Mouse (Mus musculus) erythroblast, adult 5-6 weeks (primary cell): ENCODE measurements around the gene Tigd3. TPM values are rescaled to one million over a fixed set of nuclear protein-coding genes. Genes with fewer than 3 reads are reported as not detected.

Experiments
- ATAC-seq: replicated peaks from 2 replicates; pipeline ENCODE4 v1.8.0; 2016; ENCODE audit warnings: moderate number of reproducible peaks, mild to moderate bottlenecking, moderate TSS enrichment, inconsistent platforms; ENCODE audit not compliant: poor library complexity, low FRiP score, severe bottlenecking
- total RNA-seq, 2 experiments: library from RNA; stranded (forward) in 1 of 2; stranded (reverse) in 1 of 2; fragments of 150-400 nt in 1 of 2; fragments of 200-764, 138-1000 nt in 1 of 2; gene quantifications; 2 replicates each; pipeline versions ENCODE4 v1.2.3 to v1.2.4; 2015 to 2017; ENCODE audit warnings: low replicate concordance in 2 of 2

Tigd3 gene
- total RNA-seq, 2 experiments from 2014 or later, result 0.38 to 3.1 TPM

DNA sequence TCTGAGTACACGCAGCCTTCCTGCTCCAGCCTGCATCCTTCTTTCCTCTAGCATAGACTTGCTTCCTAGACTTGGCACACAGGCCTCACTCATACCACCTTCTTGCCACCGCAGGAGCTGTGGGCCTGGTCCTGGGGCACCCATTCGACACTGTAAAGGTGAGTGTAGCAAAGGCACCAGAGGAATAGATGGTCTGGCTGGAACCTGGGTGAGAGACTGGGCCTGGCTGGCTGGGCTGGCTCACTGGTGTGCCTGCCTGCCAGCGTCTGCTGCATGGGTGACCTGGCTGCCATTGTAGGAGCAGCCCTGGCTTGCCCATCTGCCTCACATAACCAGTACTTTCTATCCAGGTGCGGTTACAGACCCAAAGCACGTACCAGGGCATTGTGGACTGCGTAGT lies 14.2 kb downstream of the Tigd3 start:
- no peak for ATAC-seq

DNA sequence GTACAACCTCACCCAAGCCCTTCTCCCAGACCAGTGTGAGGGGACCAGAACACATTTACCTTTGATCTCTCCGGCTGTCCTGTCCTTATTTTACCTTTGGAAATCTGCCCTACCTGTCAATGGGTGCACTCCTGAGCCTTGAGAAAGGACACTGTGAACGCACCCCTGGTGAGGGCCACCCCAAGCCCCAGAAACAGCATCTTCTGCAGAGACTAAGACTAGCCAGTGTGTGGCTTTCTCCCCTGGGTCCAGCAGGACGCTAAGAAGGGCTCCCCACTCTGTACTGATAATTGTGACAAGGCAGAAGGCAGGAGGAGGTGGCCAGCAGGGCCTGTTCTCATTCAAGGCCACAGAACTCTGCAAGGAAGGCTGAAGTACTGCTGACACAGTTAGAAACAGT lies 15.0 kb downstream of the Tigd3 start:
- no peak for ATAC-seq

DNA sequence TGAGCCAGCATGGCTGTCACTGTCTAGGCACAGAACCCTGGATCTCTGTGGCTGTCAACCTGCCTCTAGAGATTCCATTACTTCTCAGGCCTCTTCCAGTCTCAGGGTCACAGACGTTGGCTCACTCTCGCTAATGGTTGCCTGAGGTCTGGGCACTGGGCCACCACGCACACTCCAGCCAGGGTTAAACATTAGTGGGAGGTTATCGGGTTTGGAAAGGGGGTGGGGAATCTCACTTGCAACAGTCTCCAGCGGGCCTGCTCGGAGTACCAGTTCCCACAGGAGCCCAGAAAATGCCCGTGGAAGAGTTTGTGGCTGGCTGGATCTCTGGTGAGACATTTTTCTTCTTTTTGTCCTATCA lies 15.6 kb downstream of the Tigd3 start:
- no peak for ATAC-seq

DNA sequence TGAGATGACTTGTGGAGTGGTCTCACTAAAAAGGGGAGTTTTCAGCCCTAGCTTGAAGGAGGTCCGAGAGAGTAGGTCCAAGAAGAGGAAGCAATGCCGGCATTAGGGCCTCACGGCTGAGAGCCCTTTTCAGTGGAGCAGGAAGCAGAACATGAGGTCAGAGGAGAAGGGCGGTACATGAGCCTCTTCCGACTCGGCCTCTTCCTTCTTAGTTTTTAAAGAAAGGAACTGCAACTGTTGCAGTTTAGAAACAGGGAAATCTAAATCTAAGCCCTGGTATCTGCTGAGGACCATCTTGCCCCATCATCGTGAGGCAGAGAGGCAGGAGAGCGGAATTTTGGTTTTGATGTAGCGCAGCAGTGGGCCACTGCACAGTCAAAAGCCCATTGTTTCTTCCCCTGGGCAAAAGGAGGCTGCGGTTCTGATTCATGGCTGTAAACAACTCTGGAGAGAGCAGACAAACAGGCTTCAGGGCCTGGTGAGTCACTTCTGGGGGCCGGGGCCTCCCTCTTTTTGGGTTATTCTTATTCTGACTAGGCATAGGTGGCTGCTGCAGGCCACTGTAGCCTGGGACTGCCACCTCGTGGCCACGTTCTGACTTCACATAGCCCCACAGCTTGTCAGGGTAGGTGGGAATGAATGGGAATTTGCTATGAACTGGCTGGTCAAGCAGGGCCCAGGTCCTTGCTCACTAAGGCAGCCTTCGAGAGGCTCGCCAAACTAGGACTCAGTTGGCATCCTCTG lies 16.2 kb downstream of the Tigd3 start, which contains the start of gene Slc25a45:
Gene Slc25a45 (plus strand): TSS at position 191 of the 744 bp plus-strand sequence.
- peak; percentile 40; the same call in 1 of the 2 replicates for ATAC-seq

DNA sequence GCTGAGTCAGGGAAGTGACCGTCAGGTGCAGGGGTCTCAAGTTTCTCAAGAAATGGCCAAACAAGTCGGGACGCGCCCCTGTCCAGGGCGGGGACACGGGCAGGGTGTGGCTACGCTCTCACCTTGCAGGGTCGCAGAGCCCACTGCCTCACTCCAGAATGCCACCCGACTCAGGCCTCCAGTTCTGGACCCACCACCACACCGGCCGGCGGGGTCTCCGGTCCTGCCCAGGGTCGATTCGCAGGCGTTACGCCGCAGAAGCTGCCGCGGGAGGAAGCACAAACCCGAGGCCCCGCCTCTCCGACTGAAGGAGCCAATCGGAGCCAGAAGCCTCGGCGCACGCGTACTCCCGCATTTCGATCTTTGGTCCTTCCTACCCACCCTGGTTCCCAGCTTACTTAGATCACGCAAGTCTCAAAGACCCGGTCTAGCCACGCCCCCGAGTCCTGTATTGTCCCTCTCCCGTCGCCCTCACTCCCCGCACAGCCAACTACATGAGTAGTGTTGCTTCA lies 18.9 kb downstream of the Tigd3 start, which contains the start of gene Frmd8:
Gene Frmd8 (minus strand): TSS at position 306 of the 512 bp plus-strand sequence.
- ATAC-seq, result peak; percentile 89

DNA sequence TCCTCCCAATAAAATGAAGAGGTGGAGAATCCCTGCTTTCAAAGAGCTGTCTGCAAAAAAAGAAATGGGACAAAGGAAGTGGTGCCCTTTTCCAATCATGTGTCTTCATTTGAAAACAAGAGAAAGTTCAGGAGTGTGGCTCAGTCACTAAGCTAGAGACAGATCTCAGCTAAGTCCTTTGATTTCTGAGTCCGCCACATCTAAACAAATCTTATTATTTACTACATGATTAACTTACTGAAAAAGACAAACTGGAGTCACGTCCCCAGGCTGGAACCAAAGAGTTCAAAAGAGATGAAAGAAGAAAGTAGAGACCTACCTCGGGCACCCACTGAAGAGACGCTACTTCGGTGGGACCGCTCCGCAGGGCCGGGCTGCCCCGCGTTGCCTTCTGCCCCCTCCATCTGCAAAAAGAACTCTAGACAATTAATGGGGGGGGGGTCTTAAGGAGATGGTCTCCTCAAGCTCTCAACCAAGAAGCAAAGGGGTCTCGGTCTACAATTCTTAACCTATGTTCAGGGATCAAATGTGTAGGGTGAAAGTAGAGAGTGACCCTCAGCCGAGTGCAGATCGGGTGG lies 19.5 kb downstream of the Tigd3 start:
- ATAC-seq, result no peak

DNA sequence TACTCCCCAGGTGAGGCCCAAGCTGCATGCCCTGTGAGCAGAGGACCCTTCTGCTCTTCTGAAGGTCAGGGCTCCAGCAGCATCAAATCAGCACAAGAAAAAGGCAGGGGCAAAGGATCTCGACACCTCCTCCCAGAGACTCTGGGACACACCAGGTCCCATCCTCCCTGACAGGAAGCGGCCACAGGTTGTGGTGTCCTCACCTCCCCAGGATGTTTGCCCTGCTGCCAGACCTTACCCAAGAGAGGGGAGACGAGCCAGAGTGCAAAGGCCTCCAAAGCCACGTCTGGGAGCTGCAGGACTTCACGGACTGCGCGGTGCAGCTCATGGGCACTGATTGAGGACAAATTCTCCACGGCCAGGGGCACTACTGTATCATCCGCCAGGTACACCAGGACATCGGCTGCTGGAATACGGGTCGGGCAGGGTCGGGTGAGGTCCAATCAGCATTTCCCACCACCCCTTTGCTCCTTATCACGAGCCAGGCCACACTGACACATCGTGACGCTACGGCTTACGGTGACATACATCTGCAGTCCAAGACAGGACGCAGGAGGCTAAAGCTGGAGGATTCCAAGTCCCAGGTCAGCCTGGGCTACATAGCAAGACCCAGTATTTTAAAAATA lies 20.9 kb downstream of the Tigd3 start:
- no peak for ATAC-seq

DNA sequence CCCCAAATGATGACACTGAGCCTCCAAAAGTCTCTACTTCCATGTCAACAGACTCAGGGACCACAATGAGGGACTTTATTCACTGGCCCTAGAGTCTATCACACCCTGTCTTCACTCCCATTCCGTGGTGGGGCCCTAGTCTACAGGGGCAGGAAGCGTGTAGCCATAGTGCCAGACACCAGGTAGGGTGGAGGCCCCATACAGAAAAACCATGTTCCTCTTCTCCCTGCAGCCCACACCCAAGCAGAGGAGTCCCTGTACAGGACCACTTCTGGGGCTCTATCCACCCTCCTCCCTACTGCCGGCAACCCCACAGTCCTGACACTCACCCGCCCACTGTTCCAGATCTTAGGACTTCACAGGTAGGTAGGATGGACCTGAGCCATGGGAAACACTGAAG lies 21.4 kb downstream of the Tigd3 start:
- no peak for ATAC-seq

DNA sequence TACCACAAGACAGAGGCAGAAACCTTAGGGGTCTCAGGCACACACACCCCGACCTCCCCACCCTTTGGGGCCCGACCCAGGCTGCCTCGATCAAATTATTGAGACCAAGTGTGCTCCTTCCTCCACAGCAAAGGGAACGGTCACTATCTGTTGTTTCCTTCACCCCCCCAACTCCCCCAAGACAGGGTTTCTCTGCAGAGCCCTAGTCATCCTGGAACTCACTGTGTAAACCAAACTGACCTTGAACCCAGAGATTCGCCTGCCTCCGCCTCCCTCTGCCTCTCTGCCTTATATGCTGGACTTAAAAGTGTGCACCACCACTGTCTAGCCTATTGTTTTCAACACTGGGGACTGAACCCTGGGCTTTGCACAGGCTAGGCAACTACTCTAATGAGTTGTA lies 22.3 kb downstream of the Tigd3 start:
- ATAC-seq, result no peak

DNA sequence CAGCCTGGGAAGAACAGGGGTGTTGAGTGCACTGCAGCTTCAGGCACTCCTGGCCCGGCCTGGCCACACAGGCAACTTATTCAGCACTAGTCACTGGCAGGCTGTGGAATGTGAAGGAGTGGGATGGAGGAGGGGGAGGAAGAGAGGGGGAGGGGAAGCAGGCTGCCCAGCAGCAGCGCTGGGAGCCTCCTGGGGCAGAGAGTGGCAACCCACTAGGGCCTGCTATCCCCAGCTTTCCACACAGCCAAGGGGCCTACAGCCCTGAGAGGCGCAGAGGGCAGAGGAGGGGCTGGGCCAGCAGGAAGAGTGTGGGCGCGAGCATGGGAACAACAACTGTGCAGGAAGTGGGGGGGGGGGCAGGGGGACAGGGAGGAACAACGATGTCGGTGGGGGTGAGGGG lies 22.7 kb downstream of the Tigd3 start:
- ATAC-seq, result no peak

DNA sequence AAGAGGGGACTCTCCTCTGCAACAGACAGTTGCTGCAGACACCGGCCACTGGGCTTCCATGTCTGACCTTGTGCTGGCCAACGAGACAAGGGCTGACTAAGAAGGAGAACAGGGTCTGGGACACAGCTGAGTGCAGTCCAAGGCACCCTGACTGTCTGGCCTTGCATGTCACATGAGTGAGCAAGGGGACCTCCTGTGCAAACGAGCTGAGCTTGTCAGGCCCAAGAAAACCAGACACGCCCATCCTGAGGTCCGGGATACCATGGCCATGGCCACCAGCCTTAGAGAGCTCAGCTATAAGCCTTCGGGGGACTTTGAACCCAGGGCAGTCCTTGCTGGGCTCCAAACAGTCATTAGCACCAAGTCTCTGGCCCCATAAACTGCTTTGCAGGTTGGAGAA lies 25.9 kb downstream of the Tigd3 start:
- ATAC-seq, result no peak

DNA sequence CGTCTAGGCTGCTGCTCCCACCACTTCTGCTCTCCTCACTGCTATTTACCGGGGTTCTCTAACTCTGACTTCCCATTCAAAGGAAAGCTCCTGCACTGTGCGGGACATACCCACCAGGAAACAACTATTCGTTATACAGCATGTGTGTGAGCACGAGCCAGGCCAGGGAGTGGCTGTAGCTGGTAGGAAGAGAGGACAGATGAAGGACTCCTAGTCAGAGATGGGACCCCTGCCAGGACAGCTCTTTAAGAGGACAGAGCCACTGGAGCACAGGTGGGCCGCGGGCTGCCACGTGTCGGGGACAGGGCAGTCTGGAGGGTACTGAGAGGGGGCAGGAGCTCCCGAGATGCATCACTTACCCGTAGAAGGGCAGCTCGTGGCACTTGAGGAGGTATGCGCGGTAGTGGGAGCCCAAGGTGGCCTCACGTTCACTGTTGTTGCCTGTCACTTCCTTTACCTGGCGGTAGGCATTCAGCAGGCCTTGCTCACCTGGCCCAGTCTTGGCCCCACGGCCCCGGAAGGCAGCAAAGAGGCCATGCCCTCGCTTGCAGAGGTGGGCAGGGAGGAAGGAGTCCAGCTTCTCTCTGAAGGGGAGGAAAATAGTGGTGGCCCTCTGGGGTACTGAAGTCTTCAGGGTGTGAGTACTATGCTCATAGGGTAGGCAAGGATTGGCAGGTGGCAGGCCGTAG lies 29.1 kb downstream of the Tigd3 start:
- ATAC-seq, result no peak

DNA sequence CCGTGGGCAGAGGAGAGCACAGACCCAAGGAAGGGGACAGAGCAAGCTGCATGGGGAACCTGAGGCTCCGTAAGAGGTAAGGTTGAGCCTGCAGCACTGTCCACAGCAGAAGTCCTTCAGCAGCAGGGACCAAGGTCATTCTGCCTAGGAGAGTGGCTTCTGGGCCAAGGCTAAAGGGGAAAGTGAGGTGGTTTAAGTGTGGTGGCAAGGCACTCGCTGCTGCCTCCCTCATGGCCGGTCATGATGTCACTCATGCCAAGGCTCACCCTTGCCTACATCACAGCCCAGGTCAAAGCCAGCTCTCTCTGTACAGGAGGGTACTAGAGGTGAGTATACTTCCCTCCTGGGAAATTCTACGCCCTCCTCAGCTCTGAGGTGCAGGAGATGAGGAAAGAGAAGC lies 30.2 kb downstream of the Tigd3 start:
- ATAC-seq, result no peak

DNA sequence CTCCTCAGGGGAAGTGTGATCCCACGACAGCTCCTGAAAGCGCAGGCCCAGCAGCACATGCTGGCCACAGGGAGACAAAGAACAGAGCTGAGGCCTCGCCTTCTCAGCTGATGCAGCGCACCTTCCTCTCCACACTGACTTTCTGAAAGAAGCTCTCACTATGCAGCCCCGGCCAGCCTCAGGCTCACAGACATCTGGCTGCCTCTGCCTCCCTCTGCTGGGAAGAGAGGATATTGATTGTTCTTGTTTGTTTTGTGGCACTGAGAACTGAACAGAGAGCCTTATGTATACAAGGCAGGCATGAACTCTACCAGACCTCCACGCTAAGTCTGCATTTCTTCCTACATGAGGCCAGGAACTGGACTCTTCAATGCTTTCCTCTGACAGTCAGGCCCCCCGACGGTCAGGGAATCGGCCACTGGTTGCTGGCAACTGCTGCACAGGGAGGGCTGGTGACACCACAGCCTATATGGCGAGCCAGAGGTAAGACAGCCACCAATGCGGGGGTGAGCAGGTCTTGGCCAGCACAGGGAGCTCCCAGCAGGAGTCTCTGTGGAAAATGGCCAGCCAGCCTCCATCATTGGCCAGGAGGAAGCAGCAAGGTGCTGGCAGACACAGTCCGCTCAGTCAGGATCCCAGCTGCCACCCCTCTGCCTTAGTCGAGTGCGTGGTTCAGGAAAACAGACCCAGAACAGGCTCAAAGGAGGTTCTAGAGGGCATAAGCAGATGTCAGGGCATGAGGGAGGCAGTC lies 31.4 kb downstream of the Tigd3 start:
- ATAC-seq, result peak; percentile 30; the same call in 1 of the 2 replicates

DNA sequence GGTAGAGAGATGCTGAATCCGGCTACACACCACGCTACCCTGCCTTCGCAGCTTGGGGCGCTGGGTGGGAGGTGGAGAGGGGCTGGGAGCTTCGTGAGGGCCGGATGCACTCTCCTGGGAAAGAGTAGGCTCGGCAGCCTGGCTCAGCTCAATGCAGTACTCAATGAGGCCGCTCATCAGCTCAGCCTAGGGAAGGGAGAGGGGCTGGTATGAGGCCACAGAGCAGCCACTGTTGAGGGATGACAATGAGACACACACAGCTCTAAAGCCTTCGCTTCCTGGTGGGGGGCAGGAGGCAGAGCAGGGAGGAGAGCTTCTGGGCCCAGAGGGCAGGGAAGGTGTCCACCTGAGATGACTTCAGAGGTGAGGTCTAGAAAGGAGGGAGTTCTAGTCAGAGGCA lies 37.3 kb downstream of the Tigd3 start:
- ATAC-seq, result no peak

DNA sequence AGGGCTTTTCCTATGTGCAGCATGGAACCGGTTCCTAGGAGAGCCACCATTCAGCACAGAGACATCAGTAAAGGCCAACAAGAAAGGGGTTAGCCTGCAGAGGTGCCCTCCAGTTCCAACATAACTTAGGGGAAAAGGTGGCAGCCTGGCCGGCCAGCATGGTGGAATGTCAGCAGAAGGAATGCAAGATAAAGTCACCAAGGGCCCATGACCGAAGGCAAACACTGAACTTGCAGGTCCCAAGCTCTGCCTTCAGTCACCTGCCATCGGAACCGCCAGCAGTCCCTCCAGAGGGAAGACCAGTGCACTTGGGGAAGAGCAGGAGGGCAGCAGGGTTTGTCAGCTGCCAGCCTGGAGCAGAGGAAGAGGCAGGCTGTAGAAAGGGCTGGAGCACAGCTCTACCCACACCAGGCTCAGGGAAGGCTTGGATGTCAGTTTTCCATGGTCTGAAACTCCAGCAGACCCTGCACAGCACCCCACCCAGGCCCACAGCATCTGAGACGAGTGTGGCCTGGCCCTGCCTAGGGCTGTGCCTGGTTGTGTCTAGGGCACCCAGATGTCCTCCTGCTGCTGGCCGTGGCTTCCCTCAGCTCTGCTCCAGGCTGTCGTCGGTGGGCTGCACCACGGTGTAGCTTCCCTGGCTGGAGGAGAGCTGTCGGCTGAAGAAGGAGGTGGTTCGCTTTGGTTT lies 41.8 kb downstream of the Tigd3 start:
- ATAC-seq, result no peak

DNA sequence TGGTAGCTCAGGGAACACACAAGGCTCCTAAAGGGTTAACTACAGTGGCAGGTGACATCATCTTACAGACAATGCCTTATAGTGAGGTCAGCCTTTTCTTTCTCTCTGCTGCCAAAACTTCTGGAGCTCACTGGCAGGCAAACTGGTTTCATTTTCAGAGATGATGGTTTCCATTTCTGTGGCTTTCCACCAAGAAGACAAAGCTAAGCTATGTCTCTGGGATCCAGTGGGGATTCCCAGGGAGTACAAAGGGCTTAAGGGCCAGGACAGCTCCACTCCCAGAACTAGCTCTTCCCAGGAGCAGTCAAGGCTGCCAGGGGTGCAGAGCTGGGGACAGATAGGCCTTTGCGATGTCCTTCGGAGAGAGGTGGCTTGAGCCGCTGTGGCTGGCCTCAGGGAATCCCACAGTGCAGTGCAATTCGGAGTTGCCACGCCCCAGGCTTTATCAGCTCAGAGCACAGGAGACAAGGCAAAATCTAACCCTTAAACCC lies 42.4 kb downstream of the Tigd3 start:
- ATAC-seq, result no peak

DNA sequence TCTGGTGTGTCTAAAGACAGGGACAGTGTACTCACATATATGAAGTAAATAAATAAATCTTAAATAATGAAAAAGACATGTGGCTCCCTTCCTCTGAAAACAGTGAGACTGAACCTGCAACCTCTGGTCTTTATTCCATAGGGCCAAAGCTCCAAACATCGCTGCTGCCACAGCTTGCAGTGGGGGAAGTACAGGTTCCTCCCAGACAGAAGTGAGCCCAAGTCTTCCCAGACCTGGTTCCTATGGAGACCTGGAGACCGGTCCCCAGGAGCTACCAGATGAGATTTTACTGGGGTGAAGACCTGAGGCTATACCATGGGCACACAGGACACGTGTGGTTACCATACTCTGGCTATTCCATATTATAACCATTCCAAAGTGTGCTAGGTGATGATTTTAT lies 43.1 kb downstream of the Tigd3 start:
- no peak for ATAC-seq
